Mouse (Mus musculus) cerebellum, postnatal 36 days (tissue): ENCODE data around the gene Il27ra.
"Not testable (repeated sequence)": the region's sequence is repeated elsewhere in the genome, so short reads cannot be mapped to it uniquely, and the experiment has no call there.

Source experiments
- DNase-seq, 2 experiments: peaks; one replicate each; pipeline ENCODE4 v3.0.0; 2021 to 2022; ENCODE audit warnings: mixed read lengths in 2 of 2

The Il27ra gene

GRCm38 (mm10) chr8:83995973-83996372 is 46.4 kb downstream of the Il27ra start:
- DNase-seq = no peak

DNA sequence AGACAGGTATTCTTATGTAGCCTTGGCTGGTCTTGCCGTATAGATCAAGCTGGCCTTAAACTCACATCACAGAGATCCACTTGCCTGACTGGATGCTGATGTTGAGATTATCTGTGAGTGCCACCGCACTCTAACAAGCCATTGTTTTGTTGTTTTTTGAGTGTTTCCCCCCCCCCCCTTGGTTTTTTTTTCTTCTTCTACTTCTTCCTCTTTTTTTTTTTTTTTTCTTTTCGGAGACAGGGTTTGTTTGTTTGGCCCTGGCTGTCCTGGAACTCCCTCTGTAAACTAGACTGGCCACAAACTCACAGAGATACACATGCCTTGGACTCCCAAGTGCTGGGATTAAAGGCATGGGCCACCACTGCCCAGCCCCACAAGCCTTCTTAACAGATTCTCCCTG is 48.4 kb downstream of the Il27ra start:
- no peak for DNase-seq

DNA sequence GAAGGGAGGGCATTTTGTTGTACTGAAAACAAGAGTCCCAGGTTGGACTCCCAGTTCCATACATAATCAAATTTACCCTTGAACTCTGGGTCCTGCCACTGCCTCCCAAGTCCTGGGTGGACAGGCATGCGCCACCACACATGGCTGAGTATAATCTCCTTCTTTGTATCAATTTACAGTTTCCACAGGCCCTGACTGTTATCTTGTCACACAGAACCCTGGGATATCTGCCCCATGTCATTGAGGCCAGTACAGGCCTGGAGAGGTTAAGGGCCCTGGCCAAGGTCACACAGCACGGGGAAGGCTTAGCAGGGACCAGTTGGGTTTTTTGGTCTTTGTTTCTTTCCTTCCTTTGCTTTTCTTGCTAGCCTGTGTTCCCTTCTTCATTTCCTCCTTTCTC is 49.9 kb downstream of the Il27ra start:
- DNase-seq = no peak

- DNase-seq = no peak
Measured at GRCm38 (mm10) chr8:83990170-83990569, 52.2 kb downstream of the Il27ra start.

DNA sequence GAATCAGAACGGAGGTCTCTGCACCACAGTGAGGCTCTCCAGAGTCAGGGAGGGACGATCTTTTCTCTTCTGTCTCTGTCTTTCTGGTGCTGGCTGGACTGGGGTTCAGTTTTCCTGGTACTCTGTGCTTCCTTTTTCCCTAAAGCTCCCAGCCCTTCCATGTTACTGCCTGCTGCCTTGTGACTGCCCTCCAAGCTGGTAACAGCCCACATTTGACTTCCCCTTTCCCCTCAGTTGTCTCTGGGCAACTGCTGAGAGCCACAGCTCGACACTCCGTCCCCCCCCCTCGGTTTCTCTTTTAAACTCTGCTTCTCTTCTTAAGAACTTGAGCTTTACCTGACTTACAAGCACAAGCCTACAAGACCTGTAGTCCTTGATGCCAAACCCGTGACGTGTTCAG is 53.1 kb downstream of the Il27ra start:
- DNase-seq = no peak

DNA sequence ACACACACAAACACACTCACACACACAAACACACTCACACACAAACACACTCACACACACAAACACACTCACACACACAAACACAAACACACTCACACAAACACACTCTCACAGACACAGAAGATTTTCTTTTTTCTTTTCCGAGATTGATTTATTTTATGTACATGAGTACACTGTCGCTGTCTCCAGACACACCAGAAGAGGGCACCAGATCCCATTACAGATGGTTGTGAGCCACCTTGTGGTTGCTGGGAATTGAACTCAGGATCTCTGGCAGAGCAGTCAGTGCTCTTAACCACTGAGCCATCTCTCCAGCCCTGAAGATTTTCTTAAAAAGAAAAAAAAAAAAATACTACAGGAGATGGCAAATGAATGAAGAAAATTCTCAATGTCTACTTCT is 59.2 kb downstream of the Il27ra start:
- DNase-seq = not testable (repeated sequence)

GRCm38 (mm10) chr8:83982449-83982848 is 59.9 kb downstream of the Il27ra start:
- DNase-seq = no peak

DNA sequence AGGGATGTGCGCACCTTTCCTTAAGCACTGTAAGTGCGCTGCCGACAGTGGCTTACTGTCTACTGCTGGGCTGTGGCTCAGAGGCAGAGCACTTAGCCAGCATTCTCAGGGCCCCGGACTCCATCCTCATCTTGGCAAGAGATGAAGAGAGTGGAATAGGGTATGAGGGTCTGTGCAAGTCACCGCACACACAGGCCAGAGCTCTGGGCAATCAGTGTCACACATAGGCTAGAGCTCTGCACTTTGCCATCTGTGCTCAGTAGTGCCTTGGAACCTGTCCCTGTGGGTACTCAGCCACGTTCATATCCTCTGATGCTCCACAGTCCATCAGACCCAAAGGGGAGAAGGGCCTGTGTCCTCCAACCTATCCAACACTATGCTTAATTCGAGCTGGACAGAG is 60.9 kb downstream of the Il27ra start:
- peak in 1 of 2 experiments; percentile 32 for DNase-seq

GRCm38 (mm10) chr8:83980845-83981244 is 61.5 kb downstream of the Il27ra start:
- DNase-seq = no peak
